Mouse (Mus musculus): ENCODE results near the gene Ccl6.

The Ccl6 gene

DNA sequence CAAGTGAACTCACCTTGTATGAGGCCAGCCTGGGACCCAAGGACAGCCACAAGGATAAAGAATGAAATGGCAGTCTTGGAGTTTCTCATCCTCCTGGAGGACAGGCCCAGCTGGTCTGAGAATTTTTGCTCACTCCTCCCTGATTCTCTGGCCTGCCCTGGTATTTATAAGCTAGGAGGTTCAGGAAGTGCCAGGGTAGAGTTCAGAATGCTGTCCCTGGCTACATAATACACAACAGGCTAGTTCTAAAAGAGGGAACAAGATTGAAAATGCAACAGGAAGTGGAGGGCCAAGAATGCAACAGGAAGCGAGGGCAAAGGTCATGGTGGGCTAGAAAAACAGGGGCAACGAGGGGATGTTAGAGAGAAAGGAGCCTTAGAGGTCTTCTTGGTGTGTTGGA, at the start of gene Ccl6:
Gene Ccl6, minus strand, starts transcription at position 235 of the 400 bp plus-strand sequence.
- no peak for DNase-seq (ENCODE audit: low spot score)

DNA sequence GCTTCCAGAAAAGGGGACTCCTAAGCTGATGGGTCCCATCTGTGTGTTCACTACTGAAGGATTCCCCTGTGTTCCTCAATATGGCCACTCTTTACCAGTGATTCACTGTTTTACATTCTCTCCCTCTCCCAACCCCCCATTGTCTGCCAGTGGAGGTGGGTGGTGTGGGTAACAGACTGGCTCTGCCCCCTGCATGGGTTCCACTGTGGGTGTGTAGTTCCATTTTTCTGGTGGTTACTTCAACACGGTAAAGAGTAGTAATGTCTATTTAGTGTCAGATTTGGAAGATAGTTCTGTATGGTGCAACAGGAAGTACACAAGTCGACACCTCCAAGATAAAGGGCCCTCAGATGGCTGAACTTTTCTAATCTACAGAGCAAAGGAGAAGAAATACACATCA, 48.3 kb upstream of the Ccl6 start:
- no peak for DNase-seq (ENCODE audit: low spot score)

DNA sequence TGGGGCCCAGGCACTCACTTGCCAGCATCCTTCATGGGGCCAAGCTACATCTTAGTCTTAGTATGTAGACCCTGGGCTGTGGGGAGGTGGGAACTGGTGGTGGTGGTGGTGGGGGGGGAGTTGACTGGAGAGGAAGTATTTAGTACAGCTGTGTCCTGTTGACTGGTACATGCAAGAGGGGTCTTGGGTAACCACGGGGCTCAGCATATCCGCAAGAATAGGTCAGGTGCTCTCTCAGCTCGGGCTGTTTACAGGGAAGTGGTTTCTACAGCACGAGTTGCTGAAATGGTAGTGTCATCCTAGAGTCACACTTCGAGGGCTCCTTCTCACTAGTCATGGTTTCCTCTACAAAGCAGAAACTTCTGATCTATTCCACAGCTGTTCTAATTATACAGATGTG, 47.3 kb upstream of the Ccl6 start:
- DNase-seq (ENCODE audit: low spot score) = no peak

DNA sequence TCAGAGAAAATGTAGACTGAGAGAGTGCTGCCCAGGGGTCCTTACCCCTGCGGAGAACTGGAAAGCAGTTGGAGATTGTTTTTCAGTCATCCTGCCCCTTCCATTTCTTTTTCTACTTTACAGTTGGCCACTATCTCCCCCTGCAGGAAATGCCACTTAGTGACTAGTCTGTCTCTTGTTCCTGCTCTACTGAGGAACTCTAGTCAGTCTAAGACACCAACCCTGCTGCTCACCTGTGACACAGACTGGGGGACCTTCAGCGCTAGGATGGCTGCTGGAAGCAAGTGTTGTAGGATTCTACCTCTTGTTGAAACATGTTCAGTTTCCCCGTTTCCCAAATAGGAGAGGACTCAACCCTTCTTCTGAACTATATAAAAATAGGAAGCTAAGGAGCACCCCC, 46.6 kb upstream of the Ccl6 start:
- DNase-seq (ENCODE audit: low spot score) = no peak

DNA sequence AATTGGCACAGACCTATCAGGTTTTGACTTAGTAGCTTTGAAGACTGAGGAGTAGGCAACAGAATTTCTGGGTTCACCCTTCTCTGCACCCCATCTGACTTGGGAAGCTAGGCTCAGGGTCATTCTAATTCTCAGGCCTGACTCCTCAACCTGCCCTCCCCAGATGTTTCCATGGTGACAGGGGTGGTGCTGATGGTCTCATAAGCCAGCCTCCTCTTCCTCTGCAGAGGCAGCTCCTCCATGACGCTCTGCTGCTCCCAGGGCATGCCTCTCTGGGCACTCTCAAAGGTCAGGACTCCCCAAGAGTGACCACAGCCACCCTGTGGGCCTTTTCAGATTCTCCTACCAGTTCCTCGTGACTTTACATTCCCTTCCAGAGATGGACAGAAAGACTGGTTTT, 46.0 kb upstream of the Ccl6 start:
- no peak for DNase-seq (ENCODE audit: low spot score)

DNA sequence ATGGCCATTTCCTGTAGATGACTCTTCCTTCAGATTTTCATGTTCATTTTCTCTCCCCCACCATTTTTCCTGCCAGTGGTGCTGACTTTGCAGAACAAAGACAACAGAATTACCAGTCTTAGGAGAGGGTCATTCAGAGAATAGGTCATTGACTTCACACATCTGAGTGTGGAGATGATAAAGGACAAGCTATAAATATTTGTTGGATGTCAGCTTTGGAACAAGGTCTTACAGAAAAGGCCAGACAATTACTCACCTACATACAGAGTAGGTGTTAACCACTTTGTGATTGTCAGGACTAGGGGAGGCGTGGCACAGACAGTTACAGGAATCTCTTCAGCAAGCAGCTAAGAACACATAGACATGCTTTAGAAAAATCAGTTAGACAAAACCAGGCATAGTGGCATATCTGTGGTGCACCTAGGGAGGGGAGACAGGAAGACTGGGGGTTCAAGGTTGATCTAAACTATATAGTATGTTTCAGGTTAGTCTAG, 43.9 kb upstream of the Ccl6 start:
- no peak for DNase-seq (ENCODE audit: low spot score)

DNA sequence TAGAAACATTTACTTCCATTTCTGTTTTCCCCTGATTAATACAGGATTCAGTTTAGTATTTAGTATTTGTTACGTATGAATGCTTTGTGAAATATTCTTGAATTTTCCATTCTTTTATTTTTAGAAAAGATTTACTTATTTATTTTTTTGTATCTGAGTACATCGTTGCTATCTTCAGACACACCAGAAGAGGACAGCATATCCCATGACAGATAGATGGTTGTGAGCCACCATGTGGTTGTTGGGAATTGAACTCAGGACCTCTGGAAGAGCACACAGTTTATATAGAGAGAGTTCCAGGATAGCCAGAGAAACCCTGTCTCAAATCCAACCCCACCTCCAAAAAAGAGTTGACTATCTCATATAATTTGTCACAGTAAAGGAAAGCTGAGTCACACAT, 42.0 kb upstream of the Ccl6 start:
- no peak for DNase-seq (ENCODE audit: low spot score)

DNA sequence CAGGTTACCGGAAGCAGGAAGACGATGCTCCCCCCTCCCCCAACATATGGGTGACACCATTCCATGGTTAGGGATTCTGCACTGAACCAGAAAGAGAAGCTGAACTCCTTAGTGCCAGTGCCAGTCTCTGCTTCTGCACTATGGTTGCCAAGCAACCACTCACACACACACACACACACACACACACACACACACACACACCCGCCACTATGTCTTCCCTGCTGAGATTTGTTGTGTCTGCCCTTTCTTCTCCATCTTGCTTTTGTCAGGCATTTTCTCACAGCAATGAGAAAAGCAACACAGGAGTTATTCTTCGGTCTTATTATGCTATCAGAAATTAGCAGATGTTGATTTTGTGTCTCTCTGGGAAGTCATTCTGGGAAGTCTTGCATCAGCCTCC, 41.5 kb upstream of the Ccl6 start:
- DNase-seq (ENCODE audit: low spot score) = no peak

DNA sequence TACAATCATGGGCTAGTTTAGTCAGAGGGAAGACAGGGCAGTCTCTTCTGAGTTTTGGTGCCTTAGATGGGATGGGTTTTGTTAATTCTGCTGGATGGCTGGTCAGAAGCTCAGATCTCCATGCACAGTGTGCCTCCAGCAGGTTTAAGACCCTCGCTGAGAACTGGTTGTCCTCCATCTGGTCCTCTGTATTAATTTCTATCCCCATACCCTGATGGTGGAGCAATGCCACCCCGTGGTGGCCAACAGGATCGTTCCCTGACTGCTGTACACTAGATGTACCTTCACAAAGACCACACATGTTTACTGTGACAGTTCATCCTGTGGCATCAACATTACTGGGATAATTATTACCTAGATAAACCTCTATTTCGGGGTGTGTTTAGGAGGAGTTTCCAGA, 39.9 kb upstream of the Ccl6 start:
- no peak for DNase-seq (ENCODE audit: low spot score)

DNA sequence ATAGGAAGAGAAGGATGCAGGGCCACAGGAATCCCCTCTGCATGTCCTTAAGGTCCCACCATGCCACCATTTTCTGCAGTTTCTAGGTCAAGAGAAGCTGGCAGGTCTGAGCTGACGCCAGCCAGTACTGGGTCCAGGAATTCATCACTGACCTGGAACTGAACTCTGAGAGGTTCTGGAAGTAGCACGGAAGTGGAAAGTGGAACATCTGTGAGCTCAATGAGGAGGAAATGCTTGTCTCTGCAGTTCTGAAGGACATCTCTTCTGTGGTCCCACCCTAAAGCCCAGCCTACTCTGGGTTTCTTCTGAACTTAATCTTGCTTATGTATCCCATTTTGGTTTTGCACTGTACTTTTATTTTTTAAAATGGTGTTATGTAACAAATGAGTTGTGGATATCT, 38.2 kb upstream of the Ccl6 start:
- DNase-seq (ENCODE audit: low spot score) = no peak

DNA sequence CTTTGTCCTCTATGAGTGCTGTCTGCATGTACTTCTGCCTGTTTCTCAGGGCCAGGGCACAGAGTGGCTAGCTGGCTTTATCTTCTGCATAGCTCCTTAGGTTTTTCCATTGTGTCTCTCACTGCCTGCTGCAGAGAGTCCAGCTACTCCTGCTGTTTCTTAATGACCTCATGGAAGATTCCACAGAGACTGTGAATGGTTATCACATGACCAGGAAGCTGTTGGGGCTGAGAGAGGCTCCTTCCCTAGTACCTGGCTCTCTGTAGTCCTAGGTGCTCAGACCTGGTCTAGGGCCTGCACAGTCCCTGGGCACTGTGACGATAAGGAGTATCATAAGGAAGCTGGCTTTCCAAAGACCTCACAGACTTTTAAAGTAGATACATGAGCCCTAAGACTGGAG, 37.7 kb upstream of the Ccl6 start:
- DNase-seq (ENCODE audit: low spot score) = no peak

DNA sequence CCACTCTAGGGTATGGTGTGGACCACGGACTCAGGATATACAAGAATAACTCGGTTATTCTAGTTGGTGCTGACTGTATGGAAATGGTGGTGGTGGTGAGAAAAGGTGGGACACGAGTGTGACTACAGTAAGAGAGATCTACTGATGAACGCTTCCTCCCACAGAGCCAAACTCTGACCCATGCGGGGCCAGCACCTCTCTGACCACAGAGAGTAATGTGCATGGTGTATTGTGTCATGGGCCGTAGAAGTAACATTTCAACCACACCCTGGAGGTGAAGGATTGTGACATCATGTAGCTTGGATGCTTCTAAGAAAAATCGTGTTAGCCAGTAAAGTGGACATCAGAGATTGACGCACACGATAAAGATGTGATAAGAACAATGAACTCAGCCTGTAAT, 35.9 kb upstream of the Ccl6 start:
- DNase-seq (ENCODE audit: low spot score) = no peak

DNA sequence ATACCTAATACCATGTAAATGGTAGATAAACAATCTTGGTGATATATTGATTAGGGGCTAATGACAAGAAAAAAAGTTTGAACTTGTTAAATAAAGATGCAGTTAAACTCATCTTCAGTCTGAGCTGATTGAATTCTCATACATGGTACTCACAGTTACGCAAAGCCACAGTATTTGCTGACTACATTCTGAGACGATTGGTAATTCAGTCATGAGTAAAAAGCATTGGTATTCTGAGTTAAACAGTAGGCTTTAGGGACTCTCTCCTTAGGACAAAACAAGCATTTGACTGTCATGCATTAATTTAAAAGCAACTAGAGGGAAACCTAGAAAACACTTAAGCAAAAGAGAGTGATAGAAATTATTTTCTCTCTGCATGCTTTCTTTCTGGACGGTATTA, 30.7 kb upstream of the Ccl6 start:
- no peak for DNase-seq (ENCODE audit: low spot score)

DNA sequence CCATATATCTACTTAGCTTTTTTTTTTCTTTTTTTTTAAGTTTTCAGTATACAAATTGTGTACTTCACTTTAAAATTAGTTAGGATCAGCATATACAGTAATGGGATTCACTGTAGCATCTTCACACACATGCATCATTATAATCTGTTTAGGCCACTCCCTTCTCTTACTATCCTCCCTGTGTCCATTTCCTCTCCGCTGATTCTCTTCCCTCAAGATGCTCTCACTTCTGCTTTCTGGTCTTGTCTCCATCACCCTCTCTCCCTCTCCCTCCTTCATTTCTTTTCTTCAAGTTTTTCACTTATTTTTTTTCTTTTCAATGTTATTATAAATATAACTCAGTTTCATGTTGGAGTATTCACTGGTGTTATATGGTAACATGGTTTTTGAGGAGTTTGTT, 26.1 kb upstream of the Ccl6 start:
- no peak for DNase-seq (ENCODE audit: low spot score)

DNA sequence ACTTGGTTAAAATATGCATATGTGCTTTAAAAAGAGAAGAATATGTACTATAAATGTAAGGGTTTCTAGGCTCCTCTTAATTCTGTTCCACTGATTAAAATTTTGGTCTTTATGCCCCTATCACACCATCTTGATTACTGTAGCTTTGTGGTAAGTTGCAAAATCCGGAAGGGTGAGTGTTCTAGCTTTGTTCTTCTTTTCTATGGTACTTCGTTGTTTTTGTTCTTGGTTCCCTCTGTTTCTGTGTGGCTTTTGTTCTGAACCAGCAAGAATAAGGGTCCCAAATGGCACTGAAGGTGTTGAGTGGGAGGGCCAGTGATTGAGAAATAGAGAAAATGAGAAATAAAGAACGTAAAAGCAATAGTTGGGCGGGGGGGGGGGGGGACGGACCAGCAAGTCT, 25.4 kb upstream of the Ccl6 start:
- no peak for DNase-seq (ENCODE audit: low spot score)

DNA sequence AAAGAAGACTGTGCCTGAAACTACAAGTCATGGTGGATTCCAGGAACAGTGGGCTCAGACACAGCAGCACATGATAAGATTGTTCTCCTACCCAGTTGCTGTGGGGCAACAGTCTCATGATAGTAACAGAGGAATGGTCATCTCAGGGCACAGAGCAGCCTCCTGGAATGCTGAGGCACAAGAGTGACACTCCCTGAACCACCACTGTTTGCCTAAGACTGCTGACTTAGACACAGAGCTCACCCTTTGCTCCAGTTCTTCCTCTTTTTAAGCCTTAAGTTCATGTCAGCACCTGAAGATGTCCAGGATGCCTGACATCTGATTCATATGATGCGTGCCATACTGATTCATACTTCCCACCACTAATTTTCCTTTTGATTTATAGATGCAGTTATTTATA, 23.7 kb upstream of the Ccl6 start:
- no peak for DNase-seq (ENCODE audit: low spot score)

DNA sequence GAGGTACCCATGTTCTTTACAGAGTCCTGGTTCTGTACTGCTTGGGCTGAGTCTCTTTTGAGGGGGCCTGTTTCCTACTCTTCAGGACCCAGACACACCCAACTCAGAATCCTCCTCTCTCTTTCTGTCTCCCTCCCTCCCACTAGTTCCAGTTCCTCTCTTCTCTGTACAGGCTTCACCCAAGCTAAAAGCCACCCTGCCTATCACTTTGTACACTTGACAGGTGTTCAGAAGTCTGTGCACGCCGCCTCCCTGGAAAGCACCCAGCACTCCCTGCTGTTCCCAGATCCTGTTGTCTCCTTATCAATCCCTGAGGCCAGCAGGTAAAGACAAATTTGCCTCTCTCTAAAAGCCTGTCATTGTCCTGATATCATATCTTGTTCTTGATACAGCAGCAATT, 18.0 kb upstream of the Ccl6 start:
- no peak for DNase-seq (ENCODE audit: low spot score)

DNA sequence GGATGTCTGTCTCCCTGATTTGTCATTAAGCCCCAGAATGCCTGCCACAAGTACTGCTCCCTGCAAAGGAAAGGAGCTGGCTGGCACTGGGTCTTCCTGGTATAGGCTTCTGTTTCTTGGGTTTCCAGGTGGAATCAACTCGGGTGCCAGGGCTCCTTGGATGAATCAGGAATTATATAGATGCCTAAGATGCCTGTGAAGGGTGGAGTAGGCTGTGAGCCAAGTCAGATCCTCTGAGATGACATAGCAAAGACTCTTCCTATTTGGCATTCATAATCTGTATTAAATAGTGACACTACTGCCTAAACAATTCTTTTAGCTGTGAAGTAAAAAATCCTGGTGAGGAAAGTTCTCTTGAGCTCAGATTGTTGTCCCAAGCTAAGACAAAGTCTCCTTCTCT, 13.5 kb upstream of the Ccl6 start:
- DNase-seq (ENCODE audit: low spot score) = no peak

DNA sequence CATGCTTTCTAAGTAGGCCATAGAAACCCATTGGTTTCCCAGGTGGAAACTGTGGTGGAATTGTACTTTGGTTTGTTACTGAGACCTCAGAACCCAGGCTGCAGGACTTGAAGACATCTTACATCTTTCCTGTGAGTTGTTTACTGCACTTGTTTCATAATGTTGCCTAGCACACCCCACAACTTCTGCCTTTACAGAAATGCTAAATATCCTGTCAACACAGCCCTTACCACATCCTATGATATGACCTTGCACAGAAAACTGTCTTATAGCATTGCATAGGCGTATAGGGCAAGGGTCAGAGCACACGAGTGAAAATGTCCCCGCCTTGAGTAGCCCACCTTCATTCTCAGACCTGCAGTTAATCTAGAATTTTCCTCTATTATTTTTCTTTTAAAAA, 12.6 kb upstream of the Ccl6 start:
- DNase-seq (ENCODE audit: low spot score) = no peak

DNA sequence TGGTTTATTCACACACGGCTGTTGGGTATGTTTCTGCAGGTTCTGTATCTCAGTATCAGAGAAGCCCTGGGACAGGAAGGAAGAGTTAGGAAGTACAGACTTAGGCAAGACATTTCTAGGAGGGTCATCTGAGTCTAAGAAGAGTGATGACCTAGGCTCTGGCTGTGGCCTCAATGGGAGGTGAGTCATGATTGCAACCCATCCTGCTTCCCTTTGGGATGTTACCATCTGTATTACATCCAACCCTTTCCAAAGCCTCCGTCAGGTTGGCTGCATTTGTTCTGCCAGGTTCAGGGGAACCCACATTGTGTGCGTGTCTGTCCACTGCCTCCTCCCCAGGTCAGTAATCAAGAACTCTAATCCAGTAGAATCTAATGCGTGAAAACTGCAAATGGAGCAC, 11.8 kb upstream of the Ccl6 start:
- DNase-seq (ENCODE audit: low spot score) = no peak

DNA sequence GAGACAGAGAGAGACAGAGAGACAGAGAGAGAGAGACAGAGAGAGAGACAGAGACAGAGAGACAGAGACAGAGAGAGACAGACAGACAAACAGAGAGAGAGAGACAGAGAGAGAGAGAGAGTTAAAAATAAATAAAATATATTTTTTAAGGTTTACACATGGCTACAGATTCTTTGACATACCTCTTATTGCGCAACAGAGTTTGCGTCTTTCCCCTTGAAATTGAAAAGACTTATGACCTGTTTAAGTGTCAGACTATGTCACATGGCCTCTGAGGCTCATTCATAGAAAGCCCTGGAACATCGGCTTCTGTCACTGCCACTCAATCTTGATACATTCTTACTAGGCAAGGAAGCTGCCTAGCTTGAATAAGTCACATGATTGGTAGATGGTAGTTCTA, 10.5 kb upstream of the Ccl6 start:
- no peak for DNase-seq (ENCODE audit: low spot score)

DNA sequence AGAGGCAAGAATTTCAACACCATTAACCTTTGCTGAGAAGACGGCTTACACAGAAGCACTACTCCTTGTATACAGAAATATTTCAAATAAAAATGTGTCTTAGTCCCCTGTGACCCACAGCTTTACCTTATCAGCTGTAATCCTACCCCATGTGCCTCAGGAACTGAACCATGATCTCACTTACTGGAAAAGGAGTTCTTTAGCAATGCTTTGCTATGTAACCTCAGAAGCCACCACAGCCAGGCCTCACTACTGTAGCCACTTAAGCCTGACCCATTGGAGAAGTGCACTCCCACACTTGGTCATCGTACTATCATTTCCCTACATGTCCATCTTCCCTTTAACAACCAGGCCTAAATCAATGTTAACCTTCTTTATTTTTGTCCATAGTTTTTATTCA, 7.7 kb upstream of the Ccl6 start:
- no peak for DNase-seq (ENCODE audit: low spot score)

DNA sequence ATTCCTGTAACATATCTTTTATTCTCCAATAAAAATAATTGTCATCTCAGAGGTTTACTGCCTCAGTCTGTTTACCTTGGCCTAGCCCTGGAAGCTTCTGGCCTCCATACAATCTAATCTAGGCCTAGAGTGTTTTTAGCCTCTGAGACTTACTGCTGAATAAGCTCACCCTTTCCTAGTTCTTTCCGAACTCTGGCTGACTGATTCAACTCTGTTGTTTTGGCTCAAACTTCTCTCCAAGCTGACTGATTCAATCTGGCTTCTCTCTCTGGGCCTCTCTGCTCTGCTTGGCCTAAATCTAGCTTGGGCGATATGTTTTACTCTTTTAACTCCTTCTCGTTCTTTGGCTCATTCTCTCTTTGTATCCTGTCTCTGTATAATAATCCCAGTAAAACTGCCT, 6.1 kb upstream of the Ccl6 start:
- DNase-seq (ENCODE audit: low spot score) = no peak

DNA sequence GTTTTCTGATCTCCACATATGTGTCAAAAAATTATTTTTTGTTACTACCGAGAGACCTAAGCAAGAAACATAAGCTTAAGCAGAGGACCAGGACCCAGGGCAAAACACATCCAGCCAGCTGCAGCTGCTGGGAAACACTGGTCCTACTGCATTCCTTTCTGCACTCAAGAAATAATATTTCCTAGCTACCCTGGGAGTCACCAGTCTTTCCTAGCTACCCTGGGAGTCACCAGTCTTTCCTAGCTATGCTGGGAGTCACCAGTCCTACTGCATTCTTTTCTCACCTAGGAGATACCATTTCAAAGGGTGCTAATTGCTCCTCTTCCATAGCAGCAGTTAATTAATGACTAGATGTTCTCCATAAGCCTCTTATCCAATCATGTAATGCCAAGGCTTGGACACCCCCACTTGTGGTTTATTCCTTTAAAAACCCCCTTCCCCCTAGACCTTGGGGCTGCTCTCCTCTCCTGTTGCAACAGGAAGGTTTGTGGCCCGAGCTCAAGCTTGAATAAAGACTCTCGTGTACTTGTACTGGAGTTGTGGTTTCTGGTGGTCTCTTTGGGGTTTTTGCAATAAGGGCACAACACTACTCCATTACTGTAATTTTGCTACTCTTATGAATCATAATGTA, 5.4 kb upstream of the Ccl6 start:
- DNase-seq (ENCODE audit: low spot score) = no peak

DNA sequence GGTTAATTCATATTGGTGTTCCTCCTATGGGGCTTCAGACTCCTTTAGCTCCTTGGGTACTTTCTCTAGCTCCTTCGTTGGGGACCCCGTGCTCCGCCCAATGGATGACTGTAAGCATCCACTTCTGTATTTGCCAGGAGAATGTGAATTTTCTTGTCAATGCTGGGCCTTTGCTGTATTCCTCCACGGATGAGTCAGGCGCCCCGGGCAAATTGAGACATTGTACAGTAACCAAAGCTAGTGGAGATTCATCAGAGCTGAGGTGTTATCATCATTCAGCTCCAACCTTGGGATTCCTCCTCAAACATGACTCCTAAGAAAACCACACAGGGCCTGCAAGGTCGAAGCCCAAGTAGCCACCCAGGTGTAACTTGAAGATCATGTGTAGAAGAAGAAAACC, 4.9 kb upstream of the Ccl6 start:
- DNase-seq (ENCODE audit: low spot score) = no peak
